Mouse (Mus musculus): ENCODE data around the gene Plxna4. TPM values are rescaled to one million over a fixed set of nuclear protein-coding genes. Genes with fewer than 3 reads are reported as not detected.
"Not testable (repeated sequence)": the region's sequence is repeated elsewhere in the genome, so short reads cannot be mapped to it uniquely, and the experiment has no call there.

Plxna4 gene
- total RNA-seq, 2 experiments from 2014 or later = 25.4 to 26.9 TPM

- intact Hi-C loops (cut with DNase I) = no loop called here
- no peak for DNase-seq
Observed at GRCm38 (mm10) chr6:32546915-32547314, 41.1 kb downstream of the Plxna4 start.

DNA sequence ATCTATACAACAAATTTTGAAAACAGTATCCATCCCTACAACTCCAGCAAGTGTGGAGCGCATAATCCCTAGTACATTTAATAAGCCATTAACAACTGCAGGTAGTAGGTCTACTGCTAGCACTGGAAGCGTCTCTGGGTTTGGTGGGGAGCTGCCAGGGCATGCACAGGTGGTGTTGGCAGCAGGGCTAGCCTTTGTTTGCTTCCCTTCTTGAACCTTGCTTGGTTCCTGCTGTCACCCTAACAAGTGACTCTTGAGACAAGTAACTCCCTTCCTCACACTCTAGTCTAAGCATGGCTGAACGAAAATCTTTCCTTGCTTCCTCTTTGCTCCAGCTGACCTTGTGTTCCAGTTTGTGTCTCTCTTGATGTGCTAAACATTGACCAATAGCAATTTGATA, 44.0 kb downstream of the Plxna4 start:
- intact Hi-C loops (cut with DNase I) = no loop called here
- DNase-seq = no peak

DNA sequence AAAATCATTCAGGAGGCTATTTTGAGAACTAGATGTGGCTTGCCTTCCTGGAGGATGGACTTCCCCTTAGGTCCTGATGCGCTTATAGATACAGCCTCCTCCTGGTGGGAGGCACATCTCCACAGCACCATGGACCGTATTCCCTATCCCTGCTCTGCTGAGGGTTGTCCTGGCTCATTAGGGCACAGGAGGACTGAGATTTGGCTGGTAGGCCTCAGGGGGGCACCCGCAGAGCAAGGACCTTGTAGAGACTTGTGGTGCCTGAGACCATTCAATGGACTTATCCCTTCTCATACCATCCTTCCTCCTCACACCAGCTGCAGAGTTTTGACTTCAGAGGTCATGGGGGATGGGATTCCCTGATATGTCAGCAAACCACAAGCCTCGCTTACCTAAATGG, 47.8 kb downstream of the Plxna4 start:
- DNase-seq = no peak

GRCm38 (mm10) chr6:32533962-32534740, 53.8 kb downstream of the Plxna4 start:
- no peak for DNase-seq
- intact Hi-C loops (cut with DNase I) = no loop called here

More for the DNA sequence above, 47.8 kb downstream of the Plxna4 start:
- intact Hi-C loops (cut with DNase I) = no loop called here

GRCm38 (mm10) chr6:32528081-32528570, 59.9 kb downstream of the Plxna4 start:
- intact Hi-C loops (cut with DNase I) = no loop called here
- DNase-seq = no peak

DNA sequence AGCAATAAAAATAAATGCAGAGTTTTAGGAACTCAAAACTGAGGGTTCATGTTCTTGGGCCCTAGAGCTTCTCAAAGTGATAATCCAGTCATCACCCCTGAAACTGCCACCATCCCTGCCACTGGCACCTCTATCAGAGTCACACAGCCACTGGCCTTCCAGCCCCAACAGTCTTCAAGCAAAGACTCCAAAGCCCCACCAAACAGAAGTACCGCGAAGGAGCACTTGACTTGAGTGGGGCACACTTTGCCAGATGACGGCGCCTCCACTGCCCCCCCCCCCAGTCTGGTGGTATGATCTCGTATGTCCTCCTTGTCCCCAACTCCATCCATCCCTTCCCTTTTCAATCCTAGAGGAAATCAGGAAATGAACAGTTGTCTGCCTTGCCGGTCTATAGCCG, 60.5 kb downstream of the Plxna4 start:
- no peak for DNase-seq
- intact Hi-C loops (cut with DNase I) = no loop called here

GRCm38 (mm10) chr6:32526762-32527161, 61.2 kb downstream of the Plxna4 start:
- intact Hi-C loops (cut with DNase I) = no loop called here
- DNase-seq = peak in 1 of 2 experiments; percentile 23

DNA sequence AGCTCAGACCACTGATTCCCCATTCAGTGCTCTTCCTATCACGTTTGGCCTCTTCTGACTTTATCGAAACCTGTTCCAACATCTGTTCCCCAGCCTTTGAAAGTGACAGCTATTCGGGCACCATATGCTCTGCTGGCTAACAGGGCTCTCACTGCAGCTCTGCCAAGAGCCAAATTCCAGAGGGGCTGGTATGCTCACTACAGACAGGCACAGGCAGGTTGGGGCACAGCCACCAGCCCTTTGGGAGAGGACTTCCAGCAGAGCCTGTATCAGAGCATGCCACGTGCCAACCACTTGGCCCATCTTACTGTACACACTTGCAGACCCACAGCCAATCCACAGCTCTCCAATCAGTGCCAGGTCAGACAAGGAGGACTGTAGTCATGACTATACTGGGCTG, 67.9 kb downstream of the Plxna4 start:
- intact Hi-C loops (cut with DNase I) = no loop called here
- peak; percentile 82 to 89 for DNase-seq

- DNase-seq = no peak
- intact Hi-C loops (cut with DNase I) = no loop called here
Observed at GRCm38 (mm10) chr6:32518617-32519016, 69.4 kb downstream of the Plxna4 start.

GRCm38 (mm10) chr6:32514096-32514495, 73.9 kb downstream of the Plxna4 start:
- intact Hi-C loops (cut with DNase I) = loop anchor here (5.0 kb wide), 1 partner anchor 73 kb away; the partner anchor contains the start of gene Plxna4
- DNase-seq = peak; percentile 36 to 42

GRCm38 (mm10) chr6:32512010-32512409, 76.0 kb downstream of the Plxna4 start:
- DNase-seq = peak; percentile 37 to 47
- intact Hi-C loops (cut with DNase I) = loop anchor here (5.0 kb wide), 1 partner anchor 75 kb away; the partner anchor contains the start of gene Plxna4

DNA sequence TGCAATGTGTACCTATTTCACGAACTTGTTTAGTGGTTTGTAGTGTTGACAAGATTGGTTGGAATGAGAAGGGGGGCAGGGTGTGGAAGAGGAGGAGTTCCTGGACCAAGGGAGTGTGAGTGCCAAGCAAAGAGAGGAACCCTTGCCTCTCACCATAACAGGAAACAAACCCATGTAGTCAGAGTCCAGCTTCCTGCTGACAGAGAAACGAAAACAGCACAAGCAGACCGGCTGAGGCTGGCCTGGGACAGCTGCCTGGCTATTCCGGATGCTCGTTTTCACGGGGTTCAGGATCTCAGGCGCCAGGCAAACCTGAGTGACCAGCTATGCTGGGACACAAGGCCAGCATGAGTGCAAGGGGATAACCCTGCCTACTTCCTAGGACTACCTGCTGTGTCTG, 77.1 kb downstream of the Plxna4 start:
- DNase-seq = peak; percentile 59 to 62
- intact Hi-C loops (cut with DNase I) = loop anchor here (5.0 kb wide), 1 partner anchor 76 kb away; the partner anchor contains the start of gene Plxna4

GRCm38 (mm10) chr6:32510491-32510890, 77.5 kb downstream of the Plxna4 start:
- intact Hi-C loops (cut with DNase I) = loop anchor here (5.0 kb wide), 1 partner anchor 77 kb away; the partner anchor contains the start of gene Plxna4
- no peak for DNase-seq

DNA sequence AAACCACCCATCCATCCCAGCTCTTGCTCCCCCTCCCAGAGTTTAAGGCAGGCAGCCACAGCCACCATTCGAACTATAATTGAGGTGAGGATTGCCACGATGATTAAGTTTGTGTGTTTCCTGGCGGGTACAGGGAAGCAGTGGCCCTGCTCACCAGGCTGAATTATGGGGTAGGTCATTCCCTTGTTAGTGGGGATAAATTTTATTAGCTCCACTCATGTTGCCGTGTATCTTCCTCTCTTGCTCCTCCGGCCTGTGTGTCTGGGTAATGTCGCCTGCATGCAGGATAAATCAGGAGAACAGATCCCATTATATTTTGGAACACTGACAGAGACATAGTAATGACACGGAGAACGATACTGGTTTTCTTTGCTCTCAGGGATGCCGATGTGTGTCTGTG, 78.9 kb downstream of the Plxna4 start:
- DNase-seq = no peak
- intact Hi-C loops (cut with DNase I) = no loop called here

- intact Hi-C loops (cut with DNase I) = no loop called here
- DNase-seq = no peak
Observed at GRCm38 (mm10) chr6:32504963-32505362, 83.0 kb downstream of the Plxna4 start.

DNA sequence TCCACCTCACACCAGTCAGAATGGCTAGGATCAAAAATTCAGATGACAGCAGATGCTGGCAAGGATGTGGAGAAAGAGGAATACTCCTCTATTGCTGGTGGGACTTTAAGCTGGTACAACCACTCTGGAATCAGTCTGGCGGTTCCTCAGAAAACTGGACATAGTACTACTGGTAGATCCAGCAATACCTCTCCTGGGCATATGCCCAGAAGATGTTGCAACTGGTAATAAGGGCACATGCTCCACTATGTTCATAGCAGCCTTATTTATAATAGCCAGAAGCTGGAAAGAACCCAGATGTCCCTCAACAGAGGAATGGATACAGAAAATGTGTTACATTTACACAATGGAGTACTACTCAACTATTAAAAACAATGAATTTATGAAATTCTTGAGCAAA, 86.8 kb downstream of the Plxna4 start:
- DNase-seq; intact Hi-C loops (cut with DNase I): not testable (repeated sequence)

- intact Hi-C loops (cut with DNase I) = no loop called here
Observed at GRCm38 (mm10) chr6:32498106-32498505, 89.9 kb downstream of the Plxna4 start.

GRCm38 (mm10) chr6:32496109-32496508, 91.9 kb downstream of the Plxna4 start:
- intact Hi-C loops (cut with DNase I) = no loop called here
- no peak for DNase-seq

More at GRCm38 (mm10) chr6:32498106-32498505, 89.9 kb downstream of the Plxna4 start:
- DNase-seq = peak; percentile 41 to 60

- no peak for DNase-seq
- intact Hi-C loops (cut with DNase I) = no loop called here
Observed at GRCm38 (mm10) chr6:32495532-32495931, 92.5 kb downstream of the Plxna4 start.

- intact Hi-C loops (cut with DNase I) = no loop called here
- DNase-seq = peak; percentile 75 to 77
Observed at GRCm38 (mm10) chr6:32493557-32493956, 94.4 kb downstream of the Plxna4 start.

GRCm38 (mm10) chr6:32487121-32487520, 100.9 kb downstream of the Plxna4 start:
- intact Hi-C loops (cut with DNase I) = no loop called here
- DNase-seq = no peak

GRCm38 (mm10) chr6:32482469-32482868, 105.5 kb downstream of the Plxna4 start:
- DNase-seq = no peak
- intact Hi-C loops (cut with DNase I) = no loop called here

Data from heart, postnatal 10 days (tissue).